Mouse (Mus musculus) brain, embryonic 14.5 days (tissue): ENCODE data around the gene Rdh19.

Source experiments
- CTCF ChIP-seq: fragments of 200-500 bp; IDR thresholded peaks from 2 replicates; pipeline ENCODE4 v1.5.1; 2012; ENCODE audit warnings: inconsistent platforms, mild to moderate bottlenecking, moderate library complexity, borderline replicate concordance; ENCODE audit not compliant: insufficient read depth, insufficient read length; ENCODE audit errors: extremely low read depth
- POLR2A ChIP-seq: fragments of 200-500 bp; IDR thresholded peaks from 2 replicates; pipeline ENCODE4 v1.6.1; 2012; ENCODE audit warnings: mild to moderate bottlenecking, inconsistent platforms, borderline replicate concordance; ENCODE audit not compliant: poor library complexity, insufficient read depth, insufficient read length, severe bottlenecking; ENCODE audit errors: extremely low read depth

DNA sequence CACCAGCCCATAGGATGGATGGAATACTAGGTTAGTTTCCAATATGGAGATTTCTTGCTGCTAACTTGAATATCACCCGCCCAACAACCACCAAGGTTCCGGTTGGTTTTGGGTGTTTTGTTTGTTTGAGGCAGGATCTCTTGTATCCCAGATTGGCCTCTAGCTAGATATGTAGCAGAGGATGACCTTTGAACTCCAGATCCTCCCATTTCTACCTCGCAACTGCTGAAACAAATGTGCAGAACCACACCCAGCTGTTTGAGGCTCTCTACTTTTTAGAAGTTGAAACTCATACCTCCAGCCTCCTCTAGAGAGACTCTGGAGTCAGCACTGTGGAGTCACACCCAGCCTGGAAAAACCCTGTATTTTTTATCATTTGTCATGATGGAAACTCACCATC, 47.8 kb downstream of the Rdh19 start:
- TF ChIP-seq CTCF (no peak), POLR2A (no peak)
